Mouse (Mus musculus) kidney, adult 10 weeks (tissue): ENCODE results near the gene Gm28042. TPM values are rescaled to one million over a fixed set of nuclear protein-coding genes. Genes with fewer than 3 reads are reported as not detected.

ENCODE experiments used
- polyA plus RNA-seq: library from polyadenylated mRNA; stranded (reverse); fragments of 350-450 nt; fragmentation: Illumina TruSeq; extraction: RNeasy Lipid Tissue Mini Kit (QIAGEN cat#74804); gene quantifications from one replicate; pipeline ENCODE4 v1.2.3, GENCODE M21; 2014; ENCODE audit warnings: low read depth, low replicate concordance

Gene Gm28042
- polyA plus RNA-seq, result not detected

DNA sequence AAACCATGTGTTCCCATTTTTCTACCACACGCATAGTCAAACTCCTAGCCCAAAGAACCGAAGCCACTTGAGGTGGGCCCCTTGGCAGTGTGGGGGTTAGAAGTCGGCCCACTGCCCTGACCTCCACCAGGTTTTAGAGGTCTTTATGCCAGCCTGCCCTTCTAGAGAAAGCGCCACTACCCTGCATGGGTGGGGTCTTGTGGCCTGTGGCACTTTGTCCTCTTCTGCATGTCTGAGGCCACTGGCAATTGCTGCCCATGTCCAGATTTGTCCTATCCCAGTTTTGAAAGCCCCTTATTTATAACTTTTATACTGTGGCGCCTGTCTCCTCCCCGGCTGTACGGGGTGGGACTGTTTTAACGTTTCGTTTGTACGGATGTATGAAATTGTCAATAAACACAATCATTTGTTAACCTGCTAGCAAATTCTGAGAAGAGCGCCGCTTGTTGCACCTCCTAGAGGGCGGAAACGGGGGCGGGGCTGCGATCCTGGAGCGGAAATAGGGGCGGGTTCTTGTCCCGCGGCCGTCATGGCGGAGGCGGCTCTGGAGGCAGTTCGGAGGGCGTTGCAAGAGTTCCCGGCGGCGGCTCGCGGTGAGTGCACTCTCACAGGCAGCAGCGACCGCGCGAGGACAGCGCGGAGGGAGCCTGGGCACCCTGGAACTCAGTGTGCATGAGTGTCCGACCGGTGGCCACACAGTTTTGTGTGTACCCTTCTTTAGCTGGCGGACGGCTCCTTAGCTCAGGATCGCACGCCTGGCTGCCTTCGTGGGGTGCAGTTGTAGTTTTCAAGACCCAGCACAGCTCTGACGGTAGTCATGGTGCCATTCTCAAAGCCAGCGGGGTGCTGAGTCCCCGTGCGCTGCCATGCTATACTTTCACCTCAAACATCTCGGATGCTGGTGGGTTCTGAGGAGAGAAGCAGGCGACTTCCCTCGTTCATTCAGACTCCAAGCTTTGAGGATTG lies at the start of gene Gm28042, which contains the start of gene Jmjd7:
Gene Gm28042, plus strand, starts transcription at position 510 of the 966 bp plus-strand sequence.
Gene Jmjd7, plus strand, starts transcription at position 500 of the 966 bp plus-strand sequence.

DNA sequence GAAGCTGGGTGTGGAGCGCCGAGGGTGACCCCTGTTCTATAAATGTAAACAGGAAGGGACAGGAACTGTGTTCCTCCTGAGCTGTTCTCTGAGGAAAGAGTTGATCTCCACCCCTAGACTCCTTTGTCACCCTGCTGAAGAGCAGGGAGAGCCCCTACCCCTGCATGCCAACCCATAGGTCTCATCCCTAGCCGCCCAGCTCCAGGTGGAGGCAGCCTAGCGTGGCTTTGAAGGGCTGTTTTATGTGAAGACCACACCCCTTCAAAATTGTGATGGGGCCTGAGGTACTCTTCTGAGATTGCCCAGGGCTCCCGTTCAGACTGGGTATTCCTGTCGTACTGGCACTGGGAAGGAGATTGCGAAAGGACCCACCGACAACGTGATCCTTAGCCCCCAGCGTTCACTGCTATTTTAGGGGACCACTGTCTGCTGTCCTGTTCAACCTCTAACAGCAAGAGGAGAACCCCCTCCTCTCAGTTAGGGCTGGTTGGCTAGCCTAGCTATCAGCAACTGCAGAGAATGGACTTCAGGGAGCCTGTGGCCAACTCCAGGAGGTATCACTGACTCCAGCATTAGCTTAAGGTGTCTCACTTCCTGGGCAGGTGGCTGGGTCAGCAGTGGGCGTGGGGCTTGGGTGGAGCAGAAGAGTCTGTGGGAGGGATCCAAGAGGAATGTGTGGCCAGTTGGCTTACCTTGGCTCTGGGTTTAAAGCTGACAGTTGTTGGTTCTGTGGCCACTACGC lies 5.6 kb downstream of the Gm28042 start, which contains the start of gene Pla2g4b:
Gene Pla2g4b, plus strand, starts transcription at position 692 of the 742 bp plus-strand sequence.

Other genes starting within 250 kb of the Gm28042 start
- 0.44 TPM for gene Rpap1, start 240.0 kb upstream of the Gm28042 start, polyA plus RNA-seq
- gene Tyro3, start 229.8 kb upstream of the Gm28042 start, polyA plus RNA-seq, result 0.44 TPM
- gene Mga, start 130.3 kb upstream of the Gm28042 start, polyA plus RNA-seq, result 30.2 TPM
- gene Mapkbp1, start 54.8 kb upstream of the Gm28042 start, polyA plus RNA-seq, result 1.6 TPM
- gene Jmjd7, start within 50 bp of the Gm28042 start, polyA plus RNA-seq, result not detected
- gene Pla2g4b, start 5.9 kb downstream of the Gm28042 start, polyA plus RNA-seq, result 0.28 TPM
- gene Ehd4, start 127.1 kb downstream of the Gm28042 start, polyA plus RNA-seq, result 25.4 TPM
- not detected for gene Pla2g4e, start 217.8 kb downstream of the Gm28042 start, polyA plus RNA-seq